Mouse (Mus musculus): ENCODE results near the gene Gmppb.

GRCm38 (mm10) chr9:108067900-108068299 is 18.9 kb downstream of the Gmppb start:
- TF ChIP-seq POLR2A (IDR thresholded peaks at IDR 0.05; ENCODE audit: extremely low read depth, insufficient read depth, low read length) (no peak), CTCF (IDR thresholded peaks at IDR 0.05; ENCODE audit: extremely low read depth, insufficient read depth, low read length) (peak; percentile 99)
